Mouse (Mus musculus): ENCODE measurements around the gene Rnf144a.
A peak's percentile ranks its signal among the peaks of the same experiment; 100 is the strongest.
"Not testable (repeated sequence)": the region's sequence is repeated elsewhere in the genome, so short reads cannot be mapped to it uniquely, and the experiment has no call there.

Rnf144a gene

DNA sequence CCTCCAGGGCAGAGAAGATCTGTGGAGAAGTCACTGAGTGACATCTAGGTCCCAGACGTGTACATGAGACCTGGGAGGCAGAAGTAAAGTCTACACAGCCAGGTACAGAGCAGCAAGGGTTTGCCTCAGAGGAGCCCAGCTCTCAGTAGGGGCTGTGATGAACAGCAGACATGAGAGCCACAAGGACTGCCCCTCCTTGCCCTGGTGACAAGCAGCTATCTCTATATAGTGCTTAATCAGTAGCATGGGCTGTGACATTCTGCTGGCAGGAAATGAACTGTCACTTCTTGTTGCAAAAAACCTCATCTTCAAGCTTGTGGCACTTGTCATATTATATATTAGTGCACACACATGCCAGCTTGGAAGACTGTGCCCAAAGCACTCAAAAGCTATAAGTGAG lies 81.4 kb downstream of the Rnf144a start:
- no peak for ATAC-seq (ENCODE audit: insufficient number of reproducible peaks, low FRiP score, low TSS enrichment)

DNA sequence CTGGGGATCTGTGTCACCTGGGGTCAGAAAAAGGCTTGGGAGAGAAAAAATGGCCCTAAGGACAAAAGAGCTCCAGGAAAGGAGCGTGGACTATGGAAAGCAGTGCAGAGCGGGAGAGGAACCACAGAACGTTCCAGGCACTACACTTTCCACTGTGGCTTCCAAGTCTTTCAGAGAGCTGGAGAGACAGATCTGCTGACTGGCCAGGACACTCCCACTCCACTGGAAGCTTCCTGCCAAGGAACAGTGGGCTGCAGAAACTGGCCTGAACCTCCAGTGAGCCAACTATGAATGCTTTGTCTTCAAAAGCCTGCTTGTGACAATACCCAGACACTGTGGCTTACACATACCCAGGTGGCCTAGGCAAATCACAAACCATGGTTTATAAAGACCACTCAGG lies 84.0 kb downstream of the Rnf144a start:
- peak; percentile 50 for ATAC-seq (ENCODE audit: insufficient number of reproducible peaks, low FRiP score, low TSS enrichment)

DNA sequence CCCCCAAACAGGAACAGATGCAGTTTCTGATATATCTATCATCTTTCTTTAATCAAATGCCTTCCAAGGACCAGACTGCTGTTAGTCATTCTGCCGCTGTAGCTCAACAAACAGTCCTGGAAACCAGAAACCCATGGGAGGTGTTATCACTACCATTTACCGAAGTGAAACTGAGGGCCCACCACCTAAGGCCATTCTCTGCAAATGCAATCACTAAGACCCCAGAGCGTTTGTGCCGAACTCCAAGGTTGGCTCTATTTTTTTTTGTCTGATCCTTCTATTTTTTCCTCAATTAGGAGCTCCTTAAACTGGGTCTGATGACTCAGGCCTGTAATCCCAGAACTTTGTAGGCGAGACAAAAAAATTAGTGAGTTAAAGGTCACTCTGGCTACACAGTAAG lies 85.3 kb downstream of the Rnf144a start:
- ATAC-seq (ENCODE audit: insufficient number of reproducible peaks, low FRiP score, low TSS enrichment), result no peak

DNA sequence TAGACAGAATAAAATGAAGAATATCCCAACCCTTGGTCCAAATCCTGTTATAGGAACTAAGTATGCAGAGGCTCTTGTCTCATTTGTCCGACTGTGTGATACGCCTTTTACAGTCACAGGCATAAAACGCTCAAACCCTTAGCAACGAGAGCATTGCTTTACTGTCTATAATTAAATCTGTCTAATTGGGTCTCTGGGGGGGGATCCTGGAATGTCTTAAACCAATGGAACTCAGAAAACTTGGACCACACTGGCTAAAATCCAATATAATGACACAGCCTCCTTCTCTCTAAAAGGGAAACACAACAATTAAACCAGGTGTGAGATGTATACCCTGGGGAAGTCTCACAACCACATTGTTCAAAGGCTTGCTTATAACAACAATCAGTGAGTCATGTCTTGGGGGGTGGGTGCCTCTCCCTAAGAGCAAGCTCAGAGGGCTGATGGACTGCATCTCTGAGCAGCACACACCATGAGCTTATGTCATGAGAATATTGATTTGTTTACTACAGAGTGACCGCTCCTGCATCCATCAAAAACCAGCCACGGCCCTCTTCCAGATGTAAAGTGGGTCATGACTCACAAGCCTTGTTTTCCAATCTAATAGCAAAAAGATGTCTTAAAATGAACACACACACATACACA lies 85.9 kb downstream of the Rnf144a start:
- ATAC-seq (ENCODE audit: insufficient number of reproducible peaks, low FRiP score, low TSS enrichment), result no peak

DNA sequence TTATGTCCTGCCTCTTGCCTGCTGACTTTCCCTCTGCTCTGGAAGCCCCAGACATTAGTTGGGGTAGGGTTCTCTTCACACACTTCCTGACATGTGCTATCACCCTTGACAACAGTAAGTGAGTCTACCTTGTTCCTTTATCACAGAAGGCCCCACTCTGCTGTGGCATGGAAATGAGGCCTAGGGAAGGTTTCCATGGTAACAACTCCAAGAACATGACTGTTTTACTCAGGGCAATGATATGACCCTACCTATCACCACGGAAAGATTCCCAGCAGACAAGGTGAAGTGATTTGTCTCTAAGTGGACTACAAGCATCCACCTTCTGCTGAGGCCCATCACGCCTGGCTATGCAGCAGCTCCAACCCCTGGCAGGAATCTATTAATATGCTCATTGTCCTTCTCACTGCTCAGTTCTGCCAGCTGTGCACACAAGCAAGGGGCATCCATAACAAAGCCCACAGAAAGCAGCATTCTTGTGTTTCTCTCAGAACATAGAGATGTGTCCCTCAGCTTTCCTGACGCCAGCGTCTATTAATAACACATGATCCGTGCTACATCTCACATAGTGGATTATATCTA lies 91.2 kb downstream of the Rnf144a start:
- ATAC-seq (ENCODE audit: insufficient number of reproducible peaks, low FRiP score, low TSS enrichment), result no peak

DNA sequence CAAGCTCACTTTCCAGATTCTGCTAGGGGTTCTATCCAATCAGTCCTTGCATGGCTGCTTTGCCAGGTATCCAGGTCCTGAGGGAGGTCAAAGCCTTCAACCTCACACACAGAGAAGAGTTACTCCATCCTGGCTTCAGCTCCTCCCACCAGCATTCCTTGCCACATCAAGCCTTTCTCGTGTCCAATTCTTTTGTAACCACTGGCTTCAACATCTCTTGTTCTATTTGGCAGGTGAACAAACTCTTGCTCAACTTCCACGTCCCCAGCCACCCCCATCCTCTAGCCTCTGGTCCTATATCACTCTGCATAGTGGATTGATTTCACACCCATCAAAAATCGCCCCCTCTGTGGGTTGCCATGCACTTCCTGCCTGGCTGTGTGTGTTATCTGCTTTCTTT lies 98.8 kb downstream of the Rnf144a start:
- no peak for ATAC-seq (ENCODE audit: insufficient number of reproducible peaks, low FRiP score, low TSS enrichment)

DNA sequence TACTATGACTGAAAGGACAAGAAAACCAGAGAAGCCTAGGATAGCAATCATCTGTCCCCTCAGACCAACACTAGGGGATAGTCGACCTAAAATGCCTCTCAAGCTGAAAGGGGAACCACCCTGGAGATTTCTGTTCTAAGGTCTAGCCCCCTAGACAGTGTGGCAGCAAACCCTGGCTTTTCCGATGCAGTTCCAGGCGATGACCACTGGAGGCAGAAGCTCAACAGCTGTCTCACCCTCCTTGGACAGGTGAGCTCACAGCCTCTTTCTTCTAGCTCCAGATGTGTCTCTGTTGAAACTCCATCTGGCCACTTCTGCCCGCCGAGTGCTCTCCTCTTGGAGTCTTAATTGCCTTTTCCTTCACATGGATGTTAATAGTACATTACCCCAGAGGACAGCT lies 100.1 kb downstream of the Rnf144a start:
- ATAC-seq (ENCODE audit: insufficient number of reproducible peaks, low FRiP score, low TSS enrichment), result no peak

DNA sequence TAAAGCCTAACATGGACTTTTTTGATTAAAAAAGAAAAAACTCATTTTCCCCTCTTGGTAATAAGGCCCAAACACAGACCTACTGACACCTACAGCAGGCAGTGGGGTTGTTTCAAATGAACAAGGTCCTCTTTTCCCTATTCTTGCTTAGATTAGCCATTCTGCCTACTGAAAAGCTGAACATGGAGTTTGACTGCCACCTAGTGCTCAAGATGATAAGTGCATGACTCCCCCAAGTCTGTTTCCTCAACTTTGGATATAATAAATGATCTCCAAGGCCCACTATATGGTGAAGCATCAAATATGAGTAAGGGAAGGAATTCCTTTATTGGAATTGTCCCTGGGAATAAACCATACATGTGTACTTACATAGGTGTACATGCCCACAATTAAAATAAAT lies 103.5 kb downstream of the Rnf144a start:
- ATAC-seq (ENCODE audit: insufficient number of reproducible peaks, low FRiP score, low TSS enrichment), result peak; percentile 53; the same call in 1 of the 2 replicates

DNA sequence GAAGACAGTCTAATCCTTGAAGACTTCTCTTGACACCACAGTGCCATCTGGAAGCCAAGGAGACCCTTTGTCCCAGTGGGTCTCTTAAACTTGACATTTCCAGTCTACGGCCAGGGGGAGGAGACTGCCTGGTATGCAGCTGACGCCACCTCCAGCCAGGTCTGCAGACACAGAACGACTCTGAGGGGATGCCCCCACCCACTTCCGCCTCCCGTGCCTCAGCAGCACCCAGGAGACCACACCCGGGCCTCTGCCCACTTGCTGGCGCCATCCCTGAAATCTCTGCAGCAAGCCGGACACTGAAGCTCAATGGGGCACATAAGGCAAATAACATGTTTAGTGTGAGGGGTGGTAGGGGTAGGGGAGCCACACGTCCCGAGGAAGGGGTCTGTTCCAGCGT lies 104.8 kb downstream of the Rnf144a start:
- no peak for ATAC-seq (ENCODE audit: insufficient number of reproducible peaks, low FRiP score, low TSS enrichment)

DNA sequence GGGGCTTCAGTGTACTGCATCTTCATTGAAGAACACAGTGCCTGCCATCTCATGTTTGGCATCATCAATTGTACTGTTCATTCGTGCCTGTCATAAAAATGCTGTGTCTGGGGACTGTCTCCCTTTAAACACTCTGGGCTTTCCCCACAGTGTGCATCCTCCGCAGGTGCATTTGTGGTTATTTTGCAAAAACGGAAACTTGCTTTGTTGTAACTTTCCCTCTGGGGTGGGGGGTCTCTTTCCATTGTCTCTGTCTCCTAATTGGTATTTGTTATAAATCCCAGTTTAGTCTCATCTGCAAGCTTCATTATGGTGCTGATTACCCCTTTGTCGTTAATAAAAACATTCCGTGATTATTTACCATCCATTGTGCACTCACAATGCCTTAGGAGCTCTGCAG lies 112.2 kb downstream of the Rnf144a start:
- no peak for ATAC-seq (ENCODE audit: insufficient number of reproducible peaks, low FRiP score, low TSS enrichment)

DNA sequence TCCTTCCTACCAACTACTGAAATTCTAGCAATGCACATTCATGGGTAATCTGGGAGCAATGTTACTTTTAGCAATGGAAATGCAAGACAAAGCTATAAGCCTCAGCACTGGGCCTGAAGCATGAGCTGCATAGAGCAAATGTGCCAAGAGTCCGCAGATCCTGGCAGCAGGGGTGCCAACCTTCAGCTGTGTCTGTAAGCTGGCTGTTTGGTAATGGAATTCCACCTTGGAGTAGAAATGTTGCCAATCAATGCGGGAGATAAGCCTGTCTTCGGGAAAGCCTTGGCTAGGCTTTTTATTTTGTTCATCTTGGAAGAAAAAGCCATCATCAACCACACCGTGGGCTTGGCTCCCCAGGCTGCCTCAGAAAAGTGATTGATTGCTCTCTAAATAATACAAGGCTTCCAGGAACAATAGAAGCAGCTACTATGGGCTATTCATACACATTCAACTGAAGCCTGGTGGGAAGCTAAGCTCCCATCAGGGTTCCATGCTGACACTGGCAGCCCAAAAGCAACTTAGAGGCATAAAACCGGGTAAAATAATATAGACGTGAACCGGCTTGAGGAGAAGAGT lies 115.5 kb downstream of the Rnf144a start:
- ATAC-seq (ENCODE audit: insufficient number of reproducible peaks, low FRiP score, low TSS enrichment), result peak; percentile 82; the same call in 1 of the 2 replicates

DNA sequence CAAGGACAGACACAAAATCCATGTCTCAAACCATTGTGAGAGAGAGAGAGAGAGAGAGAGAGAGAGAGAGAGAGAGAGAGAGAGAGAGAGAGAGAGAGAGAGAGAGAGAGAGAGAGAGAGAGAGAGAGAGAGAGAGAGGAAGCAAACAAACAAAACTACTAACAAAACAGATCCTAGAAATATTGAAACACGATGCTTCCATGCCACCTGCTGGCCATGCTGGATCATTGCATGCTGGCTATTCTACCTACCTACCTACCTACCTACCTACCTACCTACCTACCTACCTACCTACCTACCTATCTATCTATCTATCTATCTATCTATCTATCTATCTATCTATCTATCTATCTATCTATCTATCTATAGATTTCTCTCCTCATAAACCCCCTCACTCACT lies 119.1 kb downstream of the Rnf144a start:
- not testable (repeated sequence) for ATAC-seq (ENCODE audit: insufficient number of reproducible peaks, low FRiP score, low TSS enrichment)

DNA sequence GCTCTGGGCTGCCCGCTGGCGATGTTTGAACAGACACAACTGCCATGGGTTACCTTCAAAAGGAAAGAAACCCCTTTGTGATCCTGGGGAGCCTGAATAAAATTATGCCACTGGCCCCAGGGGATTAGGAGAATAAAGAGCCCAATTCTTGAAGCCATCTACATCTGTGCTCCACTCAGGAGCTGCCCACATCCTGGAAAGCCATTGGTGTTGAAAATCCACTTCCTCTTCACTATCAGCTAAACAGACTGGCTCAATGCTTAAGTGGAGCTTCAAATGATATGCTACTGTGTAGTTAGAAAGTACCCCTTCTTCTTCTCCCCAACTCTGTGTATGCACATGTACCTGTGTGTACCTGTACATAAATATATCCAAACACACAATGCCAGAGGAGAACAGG lies 125.9 kb downstream of the Rnf144a start:
- no peak for ATAC-seq (ENCODE audit: insufficient number of reproducible peaks, low FRiP score, low TSS enrichment)

DNA sequence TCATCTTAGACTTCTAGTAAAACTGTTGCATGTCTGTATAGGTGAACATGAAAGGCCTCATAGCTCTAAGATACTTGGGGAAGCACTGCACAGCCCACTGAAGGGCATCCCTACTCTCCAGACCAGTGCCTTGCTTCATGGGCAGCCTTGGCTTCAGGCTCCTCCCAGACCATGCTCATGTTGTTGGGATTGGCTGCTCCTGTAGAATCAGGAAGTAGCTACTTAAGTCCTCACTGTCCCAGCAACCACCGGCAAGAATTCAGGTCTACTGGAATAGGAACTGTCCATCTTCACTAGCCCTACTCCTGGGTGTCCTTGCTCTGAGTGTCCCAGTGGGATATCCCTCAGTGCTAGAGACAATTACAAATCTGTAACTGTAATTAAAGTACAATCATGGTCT lies 126.7 kb downstream of the Rnf144a start:
- ATAC-seq (ENCODE audit: insufficient number of reproducible peaks, low FRiP score, low TSS enrichment), result no peak

DNA sequence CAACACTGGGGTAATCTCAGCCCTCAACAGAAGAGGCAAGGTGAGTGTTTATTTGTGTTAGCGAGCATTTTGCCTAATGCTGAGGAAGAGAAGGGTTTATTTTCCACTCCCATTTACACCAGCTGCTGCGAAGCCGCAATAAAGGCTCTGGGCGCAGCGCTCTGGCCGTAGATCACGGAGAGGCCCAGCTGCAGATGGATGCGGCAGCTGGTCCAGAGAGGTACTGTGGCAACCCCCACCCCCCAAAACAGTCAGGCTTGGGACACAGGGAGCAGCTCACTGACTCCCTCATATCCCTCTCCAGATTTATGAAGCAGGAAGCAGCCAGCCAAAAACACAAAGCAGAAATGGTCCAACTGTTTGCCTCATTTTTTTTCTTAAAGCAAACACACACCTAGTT lies 129.1 kb downstream of the Rnf144a start:
- no peak for ATAC-seq (ENCODE audit: insufficient number of reproducible peaks, low FRiP score, low TSS enrichment)

DNA sequence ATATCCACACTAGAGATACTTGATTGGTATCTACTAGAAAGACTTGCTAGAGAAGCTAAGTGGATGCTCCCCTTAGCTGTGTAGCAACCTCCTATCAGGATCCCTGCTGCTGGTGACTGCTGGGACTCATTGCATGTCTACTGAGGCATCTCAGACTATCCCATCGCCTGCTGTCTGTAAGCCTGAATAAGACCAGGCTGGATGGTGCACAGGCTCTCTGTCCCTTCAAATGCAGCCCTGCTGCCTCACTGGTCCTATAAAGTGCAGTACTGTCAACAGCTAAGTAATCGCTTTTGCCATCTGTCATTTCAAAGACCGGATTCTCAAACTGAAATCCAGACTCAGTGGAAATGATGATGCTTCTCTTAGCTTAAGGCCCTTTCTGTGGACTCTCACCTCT lies 129.6 kb downstream of the Rnf144a start:
- ATAC-seq (ENCODE audit: insufficient number of reproducible peaks, low FRiP score, low TSS enrichment), result no peak

DNA sequence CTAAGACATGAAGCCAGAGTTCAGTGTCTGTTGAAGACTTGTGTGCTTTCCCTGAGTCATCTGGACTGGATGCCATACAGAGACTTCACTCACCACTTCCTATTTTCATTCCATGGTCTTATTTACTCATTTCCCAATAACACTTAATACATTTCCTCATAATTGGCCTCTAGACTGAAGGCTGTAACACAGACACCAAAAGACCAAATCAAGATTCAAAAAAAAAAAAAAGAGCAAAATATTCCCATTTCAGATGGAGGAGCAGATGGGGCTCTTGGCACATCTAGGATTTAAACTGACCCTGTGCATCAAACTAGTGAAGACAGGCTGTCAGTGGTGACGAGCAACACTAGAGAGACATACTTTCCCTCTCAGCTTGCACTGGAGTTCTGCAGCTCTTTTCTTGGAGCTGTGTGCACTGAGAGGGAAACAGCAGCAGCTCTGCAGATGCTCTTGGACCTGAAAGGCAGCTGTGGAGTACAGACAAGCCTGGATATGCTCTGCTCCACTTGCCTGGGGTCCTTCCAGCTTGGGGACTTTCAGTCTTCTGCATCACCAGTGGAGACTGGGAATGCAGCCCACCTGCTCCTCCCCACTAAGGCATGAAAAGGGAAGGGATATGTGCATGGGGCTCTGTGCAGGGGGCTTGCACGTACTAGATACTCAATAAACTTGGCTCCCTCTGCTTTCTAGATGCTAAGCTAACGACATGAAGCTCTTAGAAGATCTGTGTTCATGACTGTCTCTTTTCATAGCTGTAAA lies 134.2 kb downstream of the Rnf144a start:
- ATAC-seq (ENCODE audit: insufficient number of reproducible peaks, low FRiP score, low TSS enrichment), result no peak

DNA sequence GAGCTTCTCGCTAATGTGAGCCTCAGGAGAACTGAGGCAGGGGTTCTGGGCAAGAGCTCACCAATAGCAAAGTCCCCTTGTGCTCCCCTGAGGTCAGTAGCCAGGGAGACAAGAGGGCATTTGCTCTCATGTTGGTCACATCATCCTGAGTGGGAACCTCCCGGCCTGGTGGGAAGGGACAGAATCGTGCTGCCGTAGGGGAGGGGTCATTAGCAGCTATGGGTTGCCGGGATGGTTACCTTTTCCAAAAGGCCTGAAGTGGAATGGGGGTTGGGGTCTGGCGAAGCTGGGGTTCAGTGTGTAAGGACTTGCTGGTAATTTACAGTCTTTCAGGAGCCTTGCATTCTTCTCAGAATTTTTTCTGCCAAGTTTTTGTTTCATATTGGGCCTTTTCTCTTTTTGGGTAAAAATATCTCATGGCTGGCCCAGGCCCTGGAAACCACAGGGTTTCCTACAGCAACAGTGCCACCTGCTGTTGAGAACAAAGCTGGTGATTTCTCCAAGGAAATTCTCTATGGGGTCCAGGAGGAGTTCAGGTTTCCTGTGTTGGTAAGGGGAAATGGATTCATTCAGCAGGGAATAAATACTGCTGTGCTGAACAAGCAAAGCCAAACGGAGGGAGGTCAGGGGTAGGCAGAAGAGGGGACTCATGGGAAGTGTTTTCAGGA lies 137.9 kb downstream of the Rnf144a start:
- ATAC-seq (ENCODE audit: insufficient number of reproducible peaks, low FRiP score, low TSS enrichment), result peak; percentile 68

DNA sequence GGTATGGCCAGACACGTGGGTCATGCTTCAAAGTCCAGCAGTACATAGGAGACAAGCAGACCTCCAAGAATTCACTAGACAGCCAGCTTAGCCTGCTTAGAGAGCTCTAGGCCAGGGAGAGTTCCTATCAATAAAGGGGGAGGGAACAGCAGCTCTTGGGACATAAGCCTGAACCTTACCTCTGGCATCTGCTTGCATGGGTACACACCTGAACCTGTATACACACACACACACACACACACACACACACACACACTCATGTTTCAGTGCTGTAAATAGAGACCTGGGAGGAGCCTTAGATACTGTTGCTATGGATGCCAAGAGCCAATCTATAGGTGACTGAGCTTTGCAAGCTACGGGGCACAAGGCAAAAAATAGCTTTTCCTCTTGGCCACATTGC lies 138.5 kb downstream of the Rnf144a start:
- 0 out of 2 replicates have a peak, but pooled peaks have one; percentile 36 for ATAC-seq (ENCODE audit: insufficient number of reproducible peaks, low FRiP score, low TSS enrichment)

Measured in cerebellum, adult (tissue).